Mouse (Mus musculus): ENCODE data around the gene Smtnl1. TPM values are rescaled to one million over a fixed set of nuclear protein-coding genes. Genes with fewer than 3 reads are reported as not detected.

Smtnl1 gene
- total RNA-seq, 2 experiments from 2014 or later, result not detected

DNA sequence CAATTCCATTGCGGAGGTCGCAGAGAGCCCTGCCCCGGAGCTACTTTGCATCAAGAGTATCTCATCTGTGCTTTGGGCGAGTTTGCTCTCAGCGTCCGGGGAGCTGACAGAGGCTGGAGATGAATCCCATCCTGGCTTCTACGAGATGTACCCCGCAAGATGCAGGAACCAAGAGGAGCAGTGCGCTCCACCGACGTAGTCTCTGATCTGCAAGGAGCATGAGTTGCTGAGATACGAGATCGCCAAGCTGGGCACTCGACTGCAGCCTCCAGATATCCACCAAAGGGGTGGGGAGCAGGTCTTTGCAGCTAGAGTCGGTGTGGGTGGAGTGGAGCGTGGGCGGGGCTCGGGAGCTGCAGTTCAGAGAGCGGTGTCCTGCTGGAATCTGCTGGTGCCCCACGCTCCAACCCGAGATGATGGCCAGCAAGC, 23.9 kb downstream of the Smtnl1 start, which contains the start of gene Ube2l6:
TSS of gene Ube2l6 (plus strand) at position 336 of the 429 bp plus-strand sequence.
- DNase-seq (ENCODE audit: low spot score in 2 of 2), result peak; percentile 72 to 83

DNA sequence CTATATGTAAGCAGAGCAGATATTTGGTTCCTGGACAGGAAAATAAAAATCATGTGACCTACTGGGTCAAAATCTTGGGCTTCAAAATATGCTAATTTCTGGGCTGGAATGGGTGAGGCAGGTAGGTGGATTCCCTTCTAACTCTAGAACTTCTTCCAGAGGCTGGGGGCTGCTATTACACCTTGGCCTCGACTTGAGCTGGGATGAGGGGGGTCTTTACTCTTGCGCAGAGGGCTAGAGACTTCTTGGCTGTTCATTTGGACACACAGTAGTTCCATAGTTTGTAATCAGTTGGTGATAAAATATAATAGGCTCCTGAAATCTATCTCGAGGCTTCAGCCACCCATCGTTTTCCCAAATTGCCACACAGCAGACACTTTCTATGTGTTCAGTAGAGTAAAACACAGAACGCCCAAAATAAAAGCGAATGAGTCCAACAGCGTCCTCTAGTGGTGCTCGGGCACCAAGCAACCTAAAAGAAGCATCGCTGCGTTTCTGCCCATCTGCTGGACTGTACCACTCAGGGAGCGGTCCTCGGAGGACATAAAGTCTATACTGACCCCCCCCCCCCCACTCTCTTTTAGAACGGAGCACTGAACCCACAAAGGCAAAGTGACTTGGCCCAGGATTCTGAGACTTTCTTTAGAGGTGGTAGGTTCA, 24.5 kb downstream of the Smtnl1 start:
- DNase-seq (ENCODE audit: low spot score in 2 of 2), result peak; percentile 87 to 88

DNA sequence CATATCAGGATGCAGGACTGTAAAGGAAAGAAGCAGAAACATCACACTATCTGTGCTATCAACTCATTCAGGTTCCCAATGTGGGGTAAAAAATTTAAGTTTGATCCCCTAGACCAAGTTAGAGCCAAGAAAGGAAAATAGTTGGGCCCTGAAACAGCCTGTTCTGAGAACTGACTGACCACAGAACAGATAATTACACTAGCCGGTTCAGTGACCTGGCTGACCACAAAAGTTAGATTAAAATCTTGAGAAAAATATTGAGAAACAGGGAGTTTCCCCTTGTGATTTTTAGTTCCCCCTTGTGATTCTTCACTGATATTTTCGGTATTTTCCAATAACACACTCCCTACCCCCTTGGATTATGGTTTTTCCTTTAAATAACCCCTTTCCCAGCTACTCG, 28.6 kb downstream of the Smtnl1 start:
- DNase-seq (ENCODE audit: low spot score in 2 of 2), result no peak

DNA sequence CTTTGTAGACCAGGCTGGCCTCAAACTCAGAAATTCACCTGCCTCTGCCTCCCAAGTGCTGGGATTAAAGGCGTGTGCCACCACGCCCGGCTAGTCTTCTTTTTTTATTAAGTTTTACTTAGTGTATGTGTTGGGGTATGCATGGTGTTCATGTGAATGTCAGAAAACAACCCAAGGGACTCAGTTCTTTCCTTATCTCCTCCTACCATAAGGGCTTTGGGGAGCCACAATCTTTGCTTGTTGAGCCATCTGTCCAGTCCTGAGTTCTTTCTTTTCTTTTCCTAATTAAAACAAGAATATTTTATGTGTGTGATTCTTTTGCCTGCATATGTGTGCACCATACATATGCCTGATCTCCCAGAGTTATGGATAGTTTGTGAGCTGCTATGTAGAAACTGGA, 29.3 kb downstream of the Smtnl1 start:
- DNase-seq (ENCODE audit: low spot score in 2 of 2), result no peak

- no peak for DNase-seq (ENCODE audit: low spot score in 2 of 2)
Measured at GRCm38 (mm10) chr2:84792516-84792915, 29.9 kb downstream of the Smtnl1 start.

- no peak for DNase-seq (ENCODE audit: low spot score in 2 of 2)
Measured at GRCm38 (mm10) chr2:84790418-84790817, 32.0 kb downstream of the Smtnl1 start.

- no peak for DNase-seq (ENCODE audit: low spot score in 2 of 2)
Measured at GRCm38 (mm10) chr2:84788316-84788715, 34.1 kb downstream of the Smtnl1 start.

DNA sequence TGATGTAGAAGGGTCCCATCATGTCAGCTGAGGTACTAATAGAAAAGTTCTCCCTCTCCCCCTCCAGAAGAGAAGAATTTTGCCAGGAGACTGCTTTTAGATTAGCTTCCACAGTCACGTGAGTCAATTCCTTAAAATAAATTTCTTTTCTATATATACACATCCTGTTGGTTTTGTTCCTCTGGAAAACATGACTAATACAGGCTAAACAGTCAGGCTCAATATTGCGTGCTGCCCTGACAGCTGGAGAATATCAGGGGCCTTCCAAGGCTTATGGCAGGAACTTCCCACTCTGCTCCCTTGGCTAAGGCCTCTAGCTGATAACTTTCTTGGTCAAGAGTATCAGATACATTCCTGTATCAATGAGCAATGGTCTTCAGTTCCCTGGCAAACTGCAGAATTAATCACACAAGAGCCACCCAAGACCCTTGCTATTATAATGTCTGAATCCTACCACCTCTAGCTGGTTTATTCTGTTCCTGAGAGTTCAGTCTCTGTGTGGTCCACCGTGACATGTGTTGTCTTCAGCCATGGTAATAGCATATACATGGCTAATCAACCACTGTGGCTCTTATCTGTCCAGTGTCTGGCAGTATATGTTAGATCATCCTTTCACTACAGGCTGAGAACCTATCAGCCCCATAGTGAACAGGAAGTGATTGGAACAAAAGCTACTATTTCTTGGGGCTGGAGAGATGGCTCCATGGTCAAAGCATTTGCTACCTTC, 38.4 kb downstream of the Smtnl1 start:
- no peak for DNase-seq (ENCODE audit: low spot score in 2 of 2)

DNA sequence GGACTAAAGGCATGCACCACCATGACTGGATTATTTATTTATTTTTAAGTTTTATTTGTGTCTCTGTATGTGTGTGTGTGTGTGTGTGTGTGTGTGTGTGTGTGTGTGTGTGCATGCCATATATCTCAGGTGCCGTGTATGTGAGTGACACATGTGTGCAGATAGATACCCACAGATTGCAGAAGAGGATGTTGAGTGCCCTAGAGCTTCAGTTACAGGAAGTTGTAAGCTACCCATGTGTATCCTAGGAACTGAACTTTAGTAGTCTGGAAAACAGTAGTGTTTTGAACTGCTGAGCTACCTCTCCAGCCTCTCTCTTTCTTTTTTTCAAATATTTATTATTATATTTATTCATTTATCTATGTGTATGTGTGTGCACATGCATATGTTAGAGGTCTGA, 39.1 kb downstream of the Smtnl1 start:
- no peak for DNase-seq (ENCODE audit: low spot score in 2 of 2)

DNA sequence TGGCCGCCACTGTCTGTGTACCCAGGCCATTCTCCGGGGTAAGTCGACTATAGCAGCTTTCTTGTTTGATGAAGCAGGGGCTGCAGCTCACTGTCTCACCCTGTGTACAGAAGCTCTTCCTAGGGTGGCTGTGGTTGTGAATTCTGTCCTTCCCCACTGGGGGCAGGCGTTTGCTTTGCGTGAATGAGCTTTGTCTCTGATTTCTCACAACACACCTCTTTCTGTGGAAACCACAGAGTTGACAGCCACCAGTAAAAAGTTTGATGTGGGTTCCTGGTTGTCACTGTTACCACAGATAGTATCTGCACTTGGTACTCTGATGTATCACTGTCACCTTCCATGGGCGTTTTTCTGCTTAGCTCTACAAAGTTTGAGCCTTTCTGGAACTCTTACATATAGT, 43.2 kb downstream of the Smtnl1 start:
- no peak for DNase-seq (ENCODE audit: low spot score in 2 of 2)

DNA sequence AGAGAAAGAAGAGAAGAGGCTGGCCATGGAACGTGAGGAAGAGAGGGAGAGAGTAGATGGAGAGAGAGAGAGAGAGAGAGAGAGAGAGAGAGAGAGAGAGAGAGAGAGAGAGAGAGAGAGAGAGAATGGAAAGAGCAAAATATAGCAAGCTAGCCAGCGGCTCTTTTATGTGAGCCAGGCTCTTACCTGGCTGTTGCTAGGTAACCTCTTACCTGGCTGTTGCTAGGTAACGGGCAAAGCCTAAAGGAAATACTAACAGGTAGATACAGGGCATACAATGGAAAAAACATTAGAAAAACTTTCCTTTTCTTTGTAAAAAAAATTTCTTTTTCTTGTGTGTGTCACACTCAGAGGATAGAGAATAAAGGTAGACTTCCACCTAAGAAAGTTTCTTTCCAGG, 44.7 kb downstream of the Smtnl1 start:
- no peak for DNase-seq (ENCODE audit: low spot score in 2 of 2)

DNA sequence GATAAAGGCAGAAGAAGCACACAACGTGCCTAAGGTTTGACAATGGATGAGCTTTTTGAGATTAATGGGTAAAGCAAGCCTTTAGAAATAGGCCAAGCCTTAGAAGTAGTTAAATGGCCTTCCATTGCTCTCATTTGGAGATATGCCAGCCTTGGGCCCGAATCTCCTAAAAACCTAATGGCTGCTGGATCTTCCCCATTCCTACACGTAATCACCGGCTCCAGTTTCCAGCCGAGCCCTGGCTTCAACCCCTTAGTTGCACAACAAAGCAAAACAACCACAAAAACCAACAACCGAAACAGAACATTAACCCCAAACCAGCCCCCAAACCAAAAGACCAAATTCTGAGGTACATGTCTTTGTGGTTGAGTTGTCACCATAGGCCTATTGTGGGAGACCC, 46.8 kb downstream of the Smtnl1 start:
- no peak for DNase-seq (ENCODE audit: low spot score in 2 of 2)

DNA sequence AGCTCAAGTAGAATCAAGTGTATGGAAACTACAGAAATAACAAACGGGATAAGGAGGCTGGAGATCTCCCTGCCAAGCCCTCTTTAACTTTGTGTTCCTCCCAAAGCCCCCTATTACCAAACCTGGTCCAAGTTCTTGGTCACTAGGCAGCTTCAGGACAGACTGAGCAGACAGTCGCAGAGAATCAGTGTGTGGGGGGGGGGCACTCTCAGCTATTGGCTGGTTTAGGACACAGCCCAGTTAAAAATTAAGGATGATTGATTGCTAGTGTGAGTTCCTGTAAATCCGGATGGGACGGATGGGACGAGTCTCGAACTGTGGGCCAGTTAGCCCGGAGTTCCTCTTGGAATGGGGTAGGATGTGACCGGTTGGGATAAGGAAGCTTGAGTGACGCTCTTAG, 47.2 kb downstream of the Smtnl1 start, which contains the start of gene Serping1:
TSS of gene Serping1 (minus strand) at position 204 of the 400 bp plus-strand sequence.
- no peak for DNase-seq (ENCODE audit: low spot score in 2 of 2)

DNA sequence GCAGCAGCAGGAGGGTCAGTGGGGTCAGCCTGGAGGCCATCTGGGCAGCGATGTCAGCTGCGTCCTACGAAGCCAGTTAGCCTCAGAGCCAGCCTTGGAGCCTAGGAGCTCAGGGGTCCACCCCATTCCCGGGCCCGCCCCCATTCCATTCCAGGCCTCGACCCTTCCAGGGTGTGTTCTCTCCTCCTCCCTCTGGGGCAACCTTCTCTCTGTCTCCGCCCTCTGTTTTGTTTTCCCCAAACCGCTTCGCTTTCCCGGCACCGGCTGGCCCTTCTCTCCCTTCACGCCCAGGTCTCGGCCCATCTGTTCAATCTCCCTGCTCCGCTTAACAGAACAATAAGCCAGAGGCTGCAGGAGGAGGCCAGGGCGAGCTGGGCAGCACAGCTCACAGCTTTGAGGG, 47.7 kb downstream of the Smtnl1 start:
- DNase-seq (ENCODE audit: low spot score in 2 of 2), result peak; percentile 7 to 10

DNA sequence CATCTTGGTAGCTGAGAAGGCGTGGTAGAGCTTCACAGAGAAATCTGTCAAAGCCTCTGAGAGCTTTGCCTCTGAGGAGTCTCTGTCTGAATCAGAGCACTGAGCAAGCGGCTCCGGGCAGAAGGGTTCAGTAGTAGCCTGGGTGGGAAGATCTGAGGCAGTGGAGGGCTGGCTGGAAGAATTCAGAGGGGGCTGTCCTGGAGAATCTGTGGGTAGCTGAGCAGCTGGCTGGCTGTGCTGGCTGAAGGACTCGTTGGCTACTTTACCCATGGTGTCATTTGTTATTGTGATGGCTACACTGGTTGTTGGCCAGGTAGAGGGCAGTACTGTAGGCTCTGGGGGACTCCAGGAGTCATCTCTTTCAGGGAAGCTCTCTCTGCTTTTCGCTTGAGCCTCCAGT, 49.3 kb downstream of the Smtnl1 start:
- DNase-seq (ENCODE audit: low spot score in 2 of 2), result no peak

- no peak for DNase-seq (ENCODE audit: low spot score in 2 of 2)
Measured at GRCm38 (mm10) chr2:84772454-84772853, 50.0 kb downstream of the Smtnl1 start.

DNA sequence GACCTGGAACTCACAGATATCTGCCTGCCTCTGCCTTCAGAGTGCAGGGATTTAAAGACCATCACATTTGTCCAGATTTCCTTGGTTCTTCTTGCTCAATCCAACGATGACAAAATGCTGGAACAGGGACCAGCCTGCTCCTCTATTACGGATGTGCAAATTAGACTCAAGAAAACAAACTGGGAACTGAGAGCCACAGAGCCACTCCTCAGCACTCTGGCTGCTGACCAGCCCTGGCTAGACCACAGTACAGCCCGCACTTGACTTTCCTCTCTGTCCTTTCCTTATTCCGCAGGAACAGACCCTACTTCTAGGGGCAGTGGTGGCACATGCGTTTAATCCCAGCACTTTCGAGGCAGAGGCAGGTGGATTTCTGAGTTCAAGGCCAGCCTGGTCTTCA, 52.0 kb downstream of the Smtnl1 start:
- no peak for DNase-seq (ENCODE audit: low spot score in 2 of 2)

GRCm38 (mm10) chr2:84762818-84763217, 59.6 kb downstream of the Smtnl1 start:
- DNase-seq (ENCODE audit: low spot score in 2 of 2), result no peak

DNA sequence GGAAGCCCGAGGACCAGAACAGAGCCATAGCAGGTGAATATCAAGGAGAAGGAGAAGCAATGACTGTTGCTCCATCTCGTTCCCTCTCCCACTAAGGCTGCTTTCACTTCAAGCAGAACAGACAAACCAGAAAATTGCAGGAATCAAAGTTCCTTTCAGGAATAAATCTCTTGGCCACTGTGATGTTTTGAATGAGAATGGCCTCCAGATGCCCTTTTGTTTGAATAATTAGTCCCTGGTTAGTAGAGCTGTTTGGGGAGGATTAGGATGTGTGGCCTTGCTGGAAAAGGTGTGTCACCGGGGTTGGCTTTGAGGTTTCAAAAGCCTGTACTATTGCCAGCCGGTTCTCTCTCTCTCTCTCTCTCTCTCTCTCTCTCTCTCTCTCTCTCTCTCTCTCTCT, 60.2 kb downstream of the Smtnl1 start:
- DNase-seq (ENCODE audit: low spot score in 2 of 2), result no peak

GRCm38 (mm10) chr2:84761840-84762239, 60.6 kb downstream of the Smtnl1 start:
- DNase-seq (ENCODE audit: low spot score in 2 of 2), result no peak

- no peak for DNase-seq (ENCODE audit: low spot score in 2 of 2)
Measured at GRCm38 (mm10) chr2:84761309-84761708, 61.1 kb downstream of the Smtnl1 start.
